Mouse (Mus musculus): ENCODE results near the gene Tax1bp1. TPM values are rescaled to one million over a fixed set of nuclear protein-coding genes. Genes with fewer than 3 reads are reported as not detected.

The Tax1bp1 gene
- total and polyA plus RNA-seq, 3 experiments = 13.5 to 165 (median 153) TPM

GRCm38 (mm10) chr6:52765206-52765605, 51.7 kb downstream of the Tax1bp1 start:
- H3K36me3 ChIP-seq (replicated peaks) = peaks cover 77% of the 10 kb centered on the region
- H3K27me3 ChIP-seq (ENCODE audit: insufficient read depth, low read length) = no peaks in the 10 kb centered on the region
- no peak overlapping the region for H3K4me3 ChIP-seq (ENCODE audit: low read depth, low read length)
- no peaks in the 10 kb centered on the region for H3K9me3 ChIP-seq (replicated peaks)
- peaks cover 2% of the 10 kb centered on the region for H3K4me1 ChIP-seq (ENCODE audit: insufficient read depth, low read depth, low read length)
- ATAC-seq (ENCODE audit: extremely low read depth, insufficient number of reproducible peaks, low FRiP score, poor library complexity, severe bottlenecking) = no peak
- DNase-seq (ENCODE audit: low spot score) = no peak
- TF ChIP-seq POLR2AphosphoS5 (IDR thresholded peaks at IDR 0.05; ENCODE audit: insufficient replicate concordance, low read depth, low read length) (no peak), GATA2 (IDR thresholded peaks at IDR 0.05; ENCODE audit: borderline replicate concordance, low read depth, low read length) (no peak), CTCF (IDR thresholded peaks at IDR 0.05; ENCODE audit: low read depth, low read length) (no peak), GATA1 (IDR thresholded peaks at IDR 0.05; ENCODE audit: borderline replicate concordance, low read length) (no peak), TAL1 (conservative IDR thresholded peaks at IDR 0.05; ENCODE audit: low read depth, low read length) (no peak)

- Histone ChIP-seq H3K9me3 (replicated peaks) (no peaks in the 10 kb centered on the region), H3K4me1 (ENCODE audit: insufficient read depth, low read depth, low read length) (peaks cover 26% of the 10 kb centered on the region), H3K27me3 (ENCODE audit: insufficient read depth, low read length) (0 out of 2 replicates have a peak, but pooled peaks cover 3% of the 10 kb centered on the region), H3K4me3 (ENCODE audit: low read depth, low read length) (no peak overlapping the region), H3K36me3 (replicated peaks) (peaks cover 48% of the 10 kb centered on the region)
- ATAC-seq (ENCODE audit: extremely low read depth, insufficient number of reproducible peaks, low FRiP score, poor library complexity, severe bottlenecking) (peak; percentile 55), DNase-seq (ENCODE audit: low spot score) (no peak)
- no peak for TF ChIP-seq GATA1 (IDR thresholded peaks at IDR 0.05; ENCODE audit: borderline replicate concordance, low read length)
- no peak for TF ChIP-seq GATA2 (IDR thresholded peaks at IDR 0.05; ENCODE audit: borderline replicate concordance, low read depth, low read length)
- TF ChIP-seq TAL1 (conservative IDR thresholded peaks at IDR 0.05; ENCODE audit: low read depth, low read length) = no peak; the same call in 1 of the 2 replicates
- TF ChIP-seq POLR2AphosphoS5 (IDR thresholded peaks at IDR 0.05; ENCODE audit: insufficient replicate concordance, low read depth, low read length) = no peak
These were observed 57.3 kb downstream of the Tax1bp1 start for GRCm38 (mm10) chr6:52770789-52771188.

- Histone ChIP-seq H3K36me3 (replicated peaks) (peaks cover 28% of the 10 kb centered on the region), H3K4me3 (ENCODE audit: low read depth, low read length) (no peak overlapping the region), H3K9me3 (replicated peaks) (no peaks in the 10 kb centered on the region), H3K27me3 (ENCODE audit: insufficient read depth, low read length) (peaks cover 9% of the 10 kb centered on the region; the same call in 1 of the 2 replicates), H3K4me1 (ENCODE audit: insufficient read depth, low read depth, low read length) (peaks cover 29% of the 10 kb centered on the region)
- ATAC-seq (ENCODE audit: extremely low read depth, insufficient number of reproducible peaks, low FRiP score, poor library complexity, severe bottlenecking) (no peak), DNase-seq (ENCODE audit: low spot score) (no peak)
- no peak for TF ChIP-seq GATA2 (IDR thresholded peaks at IDR 0.05; ENCODE audit: borderline replicate concordance, low read depth, low read length)
- no peak for TF ChIP-seq POLR2AphosphoS5 (IDR thresholded peaks at IDR 0.05; ENCODE audit: insufficient replicate concordance, low read depth, low read length)
- no peak for TF ChIP-seq TAL1 (conservative IDR thresholded peaks at IDR 0.05; ENCODE audit: low read depth, low read length)
- TF ChIP-seq GATA1 (IDR thresholded peaks at IDR 0.05; ENCODE audit: borderline replicate concordance, low read length) = no peak
- no peak for TF ChIP-seq CTCF (IDR thresholded peaks at IDR 0.05; ENCODE audit: low read depth, low read length)
These were observed 59.6 kb downstream of the Tax1bp1 start for GRCm38 (mm10) chr6:52773132-52773531.

- H3K27me3 ChIP-seq (ENCODE audit: insufficient read depth, low read length) = peaks cover 12% of the 10 kb centered on the region
- DNase-seq (ENCODE audit: low spot score) (no peak), ATAC-seq (ENCODE audit: extremely low read depth, insufficient number of reproducible peaks, low FRiP score, poor library complexity, severe bottlenecking) (no peak)
- TF ChIP-seq POLR2AphosphoS5 (IDR thresholded peaks at IDR 0.05; ENCODE audit: insufficient replicate concordance, low read depth, low read length) (no peak), GATA1 (IDR thresholded peaks at IDR 0.05; ENCODE audit: borderline replicate concordance, low read length) (no peak), TAL1 (conservative IDR thresholded peaks at IDR 0.05; ENCODE audit: low read depth, low read length) (no peak), GATA2 (IDR thresholded peaks at IDR 0.05; ENCODE audit: borderline replicate concordance, low read depth, low read length) (no peak), CTCF (IDR thresholded peaks at IDR 0.05; ENCODE audit: low read depth, low read length) (no peak)
- H3K9me3 ChIP-seq (replicated peaks) = no peaks in the 10 kb centered on the region
- no peak overlapping the region for H3K4me3 ChIP-seq (ENCODE audit: low read depth, low read length)
- peaks cover 10% of the 10 kb centered on the region for H3K36me3 ChIP-seq (replicated peaks)
- H3K4me1 ChIP-seq (ENCODE audit: insufficient read depth, low read depth, low read length) = peaks cover 26% of the 10 kb centered on the region
These were observed 61.8 kb downstream of the Tax1bp1 start for GRCm38 (mm10) chr6:52775350-52775749.

GRCm38 (mm10) chr6:52775956-52776355, 62.4 kb downstream of the Tax1bp1 start:
- Histone ChIP-seq H3K4me1 (ENCODE audit: insufficient read depth, low read depth, low read length) (peaks cover 20% of the 10 kb centered on the region), H3K27me3 (ENCODE audit: insufficient read depth, low read length) (peaks cover 14% of the 10 kb centered on the region), H3K4me3 (ENCODE audit: low read depth, low read length) (no peak overlapping the region), H3K9me3 (replicated peaks) (no peaks in the 10 kb centered on the region), H3K36me3 (replicated peaks) (peaks cover 7% of the 10 kb centered on the region)
- DNase-seq (ENCODE audit: low spot score) (no peak), ATAC-seq (ENCODE audit: extremely low read depth, insufficient number of reproducible peaks, low FRiP score, poor library complexity, severe bottlenecking) (no peak)
- TF ChIP-seq GATA1 (IDR thresholded peaks at IDR 0.05; ENCODE audit: borderline replicate concordance, low read length) (no peak), POLR2AphosphoS5 (IDR thresholded peaks at IDR 0.05; ENCODE audit: insufficient replicate concordance, low read depth, low read length) (no peak), TAL1 (conservative IDR thresholded peaks at IDR 0.05; ENCODE audit: low read depth, low read length) (no peak), GATA2 (IDR thresholded peaks at IDR 0.05; ENCODE audit: borderline replicate concordance, low read depth, low read length) (no peak), CTCF (IDR thresholded peaks at IDR 0.05; ENCODE audit: low read depth, low read length) (no peak)

GRCm38 (mm10) chr6:52777034-52777433, 63.5 kb downstream of the Tax1bp1 start:
- no peak for ATAC-seq (ENCODE audit: extremely low read depth, insufficient number of reproducible peaks, low FRiP score, poor library complexity, severe bottlenecking)
- no peak overlapping the region for H3K4me3 ChIP-seq (ENCODE audit: low read depth, low read length)
- H3K36me3 ChIP-seq (replicated peaks) = peaks cover 3% of the 10 kb centered on the region
- no peaks in the 10 kb centered on the region for H3K9me3 ChIP-seq (replicated peaks)
- TF ChIP-seq POLR2AphosphoS5 (IDR thresholded peaks at IDR 0.05; ENCODE audit: insufficient replicate concordance, low read depth, low read length) (no peak), GATA1 (IDR thresholded peaks at IDR 0.05; ENCODE audit: borderline replicate concordance, low read length) (no peak), TAL1 (conservative IDR thresholded peaks at IDR 0.05; ENCODE audit: low read depth, low read length) (no peak), GATA2 (IDR thresholded peaks at IDR 0.05; ENCODE audit: borderline replicate concordance, low read depth, low read length) (no peak), CTCF (IDR thresholded peaks at IDR 0.05; ENCODE audit: low read depth, low read length) (no peak)
- no peak for DNase-seq (ENCODE audit: low spot score)
- H3K27me3 ChIP-seq (ENCODE audit: insufficient read depth, low read length) = peaks cover 17% of the 10 kb centered on the region
- H3K4me1 ChIP-seq (ENCODE audit: insufficient read depth, low read depth, low read length) = peaks cover 12% of the 10 kb centered on the region

Data from G1E (cell line).